Mouse (Mus musculus) forebrain, embryonic 15.5 days (tissue): ENCODE results near the gene Prkci. TPM values are rescaled to one million over a fixed set of nuclear protein-coding genes. Genes with fewer than 3 reads are reported as not detected.

Source experiments
- ATAC-seq: fragments of 200-750 bp; cut with Nextera tagmentation; replicated peaks from 2 replicates; pipeline ENCODE4 v1.8.0; 2017; ENCODE audit warnings: mild to moderate bottlenecking, moderate TSS enrichment, moderate library complexity
- H3K27ac ChIP-seq: fragments of 300-500 bp; sonication (generic); replicated peaks from 2 replicates; pipeline ENCODE4 v1.5.1; 2015; ENCODE audit warnings: mild to moderate bottlenecking, inconsistent platforms
- H3K27me3 ChIP-seq: fragments of 300-500 bp; sonication (generic); 2 replicates; pipeline ENCODE4 v1.6.1; 2015; ENCODE audit warnings: inconsistent platforms
- H3K36me3 ChIP-seq: fragments of 300-500 bp; sonication (generic); 2 replicates; pipeline ENCODE4 v1.6.1; 2015; ENCODE audit warnings: mild to moderate bottlenecking, inconsistent platforms
- H3K4me1 ChIP-seq: fragments of 300-500 bp; sonication (generic); 2 replicates; pipeline ENCODE4 v1.6.1; 2015; ENCODE audit warnings: inconsistent platforms
- H3K4me2 ChIP-seq: fragments of 300-500 bp; sonication (generic); replicated peaks from 2 replicates; pipeline ENCODE4 v1.6.1; 2015; ENCODE audit warnings: mild to moderate bottlenecking, inconsistent platforms
- H3K4me3 ChIP-seq: fragments of 300-500 bp; sonication (generic); 2 replicates; pipeline ENCODE4 v1.5.1; 2015; ENCODE audit warnings: mild to moderate bottlenecking, inconsistent platforms
- H3K9ac ChIP-seq: fragments of 300-500 bp; sonication (generic); replicated peaks from 2 replicates; pipeline ENCODE4 v1.6.1; 2015; ENCODE audit warnings: mild to moderate bottlenecking, inconsistent platforms
- H3K9me3 ChIP-seq: fragments of 300-500 bp; sonication (generic); 2 replicates; pipeline ENCODE4 v1.6.1; 2016; ENCODE audit warnings: inconsistent platforms
- WGBS: fragments of 180-500 bp; shearing (Covaris S2); methylation state at CpG from one replicate; pipeline ENCODE4 v1.1.7; 2015; ENCODE audit warnings: mixed read lengths; 5-methylcytosine and 5-hydroxymethylcytosine counted together
- polyA plus RNA-seq: library from polyadenylated mRNA; unstranded; fragments of >200 nt; fragmentation: Nextera tagmentation; extraction: Ambion mirVana; gene quantifications from 2 replicates; pipeline ENCODE4 v1.2.1, GENCODE M21; 2015

The Prkci gene
- polyA plus RNA-seq, 1 experiment from 2014 or later, result 25.7 TPM

GRCm38 (mm10) chr3:31056047-31056650 is 60.6 kb downstream of the Prkci start:
- H3K36me3 ChIP-seq, result no peaks in the 10 kb centered on the region
- peak; percentile 49 for ATAC-seq
- WGBS, result 33% methylated on average over 17 of the region's 17 CpGs
- no peaks in the 10 kb centered on the region for H3K27me3 ChIP-seq
- no peak overlapping the region for H3K9ac ChIP-seq
- H3K4me2 ChIP-seq, result peak overlapping the region; percentile 49
- H3K4me1 ChIP-seq, result peaks cover 9% of the 10 kb centered on the region
- H3K9me3 ChIP-seq, result no peaks in the 10 kb centered on the region
- H3K4me3 ChIP-seq, result peak overlapping the region; percentile 34
- no peak overlapping the region for H3K27ac ChIP-seq

GRCm38 (mm10) chr3:31056651-31057627 is 61.4 kb downstream of the Prkci start:
- 5% methylated on average over 30 of the region's 30 CpGs for WGBS
- H3K4me3 ChIP-seq, result peak overlapping the region; percentile 34
- H3K9ac ChIP-seq, result no peak overlapping the region; the same call in 1 of the 2 replicates
- H3K27ac ChIP-seq, result peak overlapping the region; percentile 37; the same call in 1 of the 2 replicates
- H3K27me3 ChIP-seq, result no peaks in the 10 kb centered on the region
- H3K4me1 ChIP-seq, result peaks cover 9% of the 10 kb centered on the region
- H3K9me3 ChIP-seq, result no peaks in the 10 kb centered on the region
- peak overlapping the region; percentile 49 for H3K4me2 ChIP-seq
- no peaks in the 10 kb centered on the region for H3K36me3 ChIP-seq
- ATAC-seq, result peak; percentile 90

DNA sequence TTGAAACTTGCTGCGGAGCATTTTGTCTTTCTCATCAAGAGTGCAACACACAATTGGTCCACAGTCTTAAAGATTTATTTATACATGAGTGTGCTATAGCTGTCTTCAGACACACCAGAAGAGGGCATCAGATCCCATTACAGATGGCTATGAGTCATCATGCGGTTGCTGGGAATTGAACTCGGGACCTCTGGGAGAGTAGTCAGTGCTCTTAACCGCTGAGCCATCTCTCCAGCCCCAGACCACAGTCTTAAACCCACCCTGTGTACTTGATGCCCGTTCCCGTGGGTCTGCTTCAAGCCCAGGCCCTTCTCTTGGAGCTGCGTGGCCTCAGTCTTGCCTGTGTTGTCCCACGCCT is 65.2 kb downstream of the Prkci start:
- ATAC-seq, result no peak
- Histone ChIP-seq H3K4me2 (no peak overlapping the region), H3K27me3 (no peaks in the 10 kb centered on the region), H3K27ac (no peak overlapping the region), H3K4me3 (no peak overlapping the region), H3K4me1 (peaks cover 9% of the 10 kb centered on the region), H3K9ac (no peak overlapping the region), H3K9me3 (no peaks in the 10 kb centered on the region), H3K36me3 (no peaks in the 10 kb centered on the region)
- WGBS, result 90% methylated on average over 8 of the region's 8 CpGs

GRCm38 (mm10) chr3:31061103-31061785 is 65.7 kb downstream of the Prkci start:
- Histone ChIP-seq H3K27ac (no peak overlapping the region), H3K27me3 (no peaks in the 10 kb centered on the region), H3K9ac (no peak overlapping the region), H3K4me2 (no peak overlapping the region), H3K9me3 (no peaks in the 10 kb centered on the region), H3K4me3 (no peak overlapping the region), H3K36me3 (no peaks in the 10 kb centered on the region), H3K4me1 (peaks cover 8% of the 10 kb centered on the region)
- no peak for ATAC-seq
- 77% methylated on average over 20 of the region's 20 CpGs for WGBS

GRCm38 (mm10) chr3:31061786-31062120 is 66.2 kb downstream of the Prkci start:
- ATAC-seq, result no peak
- H3K4me3 ChIP-seq, result no peak overlapping the region
- no peak overlapping the region for H3K4me2 ChIP-seq
- no peaks in the 10 kb centered on the region for H3K27me3 ChIP-seq
- no peaks in the 10 kb centered on the region for H3K9me3 ChIP-seq
- H3K4me1 ChIP-seq, result peaks cover 5% of the 10 kb centered on the region
- no peak overlapping the region for H3K9ac ChIP-seq
- 79% methylated on average over 4 of the region's 4 CpGs for WGBS
- H3K27ac ChIP-seq, result no peak overlapping the region
- no peaks in the 10 kb centered on the region for H3K36me3 ChIP-seq

DNA sequence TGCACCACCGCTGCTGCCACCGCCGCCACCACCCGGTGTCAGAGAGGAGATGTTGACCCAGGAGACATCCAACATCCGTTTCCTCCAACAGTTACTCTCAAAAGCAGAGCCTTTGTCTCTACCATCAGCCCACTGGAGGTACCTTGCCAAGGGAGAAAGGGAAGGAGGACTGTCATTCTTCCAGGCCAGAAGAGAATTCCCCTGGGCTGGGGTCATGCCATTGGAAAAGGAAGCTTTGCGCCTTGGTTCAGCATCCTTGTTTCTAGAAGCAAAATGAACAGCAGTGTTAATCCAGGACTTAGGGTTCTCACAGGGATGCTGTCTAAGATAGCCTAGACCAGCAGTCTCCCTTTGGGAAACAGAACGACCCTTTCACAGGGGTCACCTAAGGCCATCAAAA is 66.8 kb downstream of the Prkci start:
- Histone ChIP-seq H3K4me1 (no peaks in the 10 kb centered on the region), H3K27ac (no peak overlapping the region), H3K4me3 (no peak overlapping the region), H3K27me3 (no peaks in the 10 kb centered on the region), H3K4me2 (no peak overlapping the region), H3K9me3 (no peaks in the 10 kb centered on the region), H3K9ac (no peak overlapping the region), H3K36me3 (no peaks in the 10 kb centered on the region)
- WGBS, result 91% methylated on average over 7 of the region's 7 CpGs
- no peak for ATAC-seq

DNA sequence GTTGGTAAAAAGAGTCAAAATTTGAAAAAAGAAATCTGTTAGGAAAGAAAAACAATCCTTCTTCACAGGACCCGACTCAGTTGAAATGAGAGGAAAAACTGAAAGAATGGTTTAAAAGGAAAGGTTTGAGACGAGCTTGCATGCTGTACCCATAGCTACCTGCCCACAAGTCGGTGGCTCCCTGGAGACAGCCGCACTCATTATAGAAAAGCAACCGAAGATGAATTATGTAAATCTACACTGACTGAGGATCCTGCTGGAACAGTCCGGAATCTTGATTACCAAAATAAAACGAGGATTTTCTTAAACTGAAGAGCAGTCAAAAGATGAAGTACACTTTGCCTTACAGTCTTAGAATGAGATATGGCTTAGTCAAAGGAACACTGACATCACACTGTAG is 72.9 kb downstream of the Prkci start:
- WGBS, result 85% methylated on average over 7 of the region's 7 CpGs
- H3K36me3 ChIP-seq, result no peaks in the 10 kb centered on the region
- no peak overlapping the region for H3K9ac ChIP-seq
- no peaks in the 10 kb centered on the region for H3K27me3 ChIP-seq
- no peak overlapping the region for H3K27ac ChIP-seq
- H3K9me3 ChIP-seq, result no peaks in the 10 kb centered on the region
- no peak overlapping the region for H3K4me3 ChIP-seq
- ATAC-seq, result no peak
- no peak overlapping the region for H3K4me2 ChIP-seq
- no peaks in the 10 kb centered on the region for H3K4me1 ChIP-seq

DNA sequence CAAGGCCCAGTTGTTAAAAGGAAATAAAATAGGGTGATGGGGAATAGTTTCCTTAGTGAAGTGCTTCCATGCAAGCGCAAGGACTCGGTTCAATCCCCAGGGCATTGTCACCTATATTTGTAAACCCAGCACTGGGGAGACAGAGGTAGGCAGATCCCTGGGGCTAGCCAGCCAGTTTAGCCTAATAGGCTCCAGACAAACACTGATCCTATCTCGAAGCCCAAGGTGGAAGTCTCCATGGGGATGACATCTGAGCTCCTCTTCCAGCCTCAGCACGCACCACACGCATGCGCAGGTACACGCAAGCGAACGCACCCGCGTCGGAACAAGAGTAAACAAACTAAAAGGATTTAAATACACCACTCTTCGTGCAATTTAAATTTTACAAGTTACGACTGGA is 76.3 kb downstream of the Prkci start:
- H3K36me3 ChIP-seq, result no peaks in the 10 kb centered on the region
- H3K4me2 ChIP-seq, result no peak overlapping the region
- H3K4me1 ChIP-seq, result no peaks in the 10 kb centered on the region
- no peaks in the 10 kb centered on the region for H3K27me3 ChIP-seq
- H3K9ac ChIP-seq, result no peak overlapping the region
- ATAC-seq, result no peak
- no peak overlapping the region for H3K4me3 ChIP-seq
- 97% methylated on average over 14 of the region's 14 CpGs for WGBS
- H3K27ac ChIP-seq, result no peak overlapping the region
- no peaks in the 10 kb centered on the region for H3K9me3 ChIP-seq

DNA sequence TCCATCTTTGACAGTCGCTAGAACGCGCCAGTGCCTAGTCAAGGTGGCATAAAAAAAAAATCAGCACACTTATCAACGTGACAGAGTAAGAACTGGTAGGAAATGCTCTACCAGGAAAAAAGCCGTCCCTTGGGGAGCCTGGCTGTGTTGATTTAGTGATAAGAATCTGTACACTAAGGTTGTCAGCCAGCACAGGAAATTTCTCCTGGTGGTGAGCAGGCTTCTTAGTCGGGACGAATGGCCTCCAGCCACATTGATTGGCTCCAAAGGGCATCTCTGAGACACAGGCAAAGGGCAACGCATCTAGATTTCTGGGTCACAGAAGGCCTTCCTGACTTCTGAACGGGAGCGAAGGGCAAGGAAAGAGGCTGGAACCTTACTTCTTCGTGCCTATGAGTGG is 80.3 kb downstream of the Prkci start:
- Histone ChIP-seq H3K27ac (no peak overlapping the region), H3K27me3 (no peaks in the 10 kb centered on the region), H3K36me3 (no peaks in the 10 kb centered on the region), H3K4me1 (no peaks in the 10 kb centered on the region), H3K9me3 (no peaks in the 10 kb centered on the region), H3K9ac (no peak overlapping the region), H3K4me2 (no peak overlapping the region), H3K4me3 (no peak overlapping the region)
- ATAC-seq, result no peak
- WGBS, result 83% methylated on average over 11 of the region's 11 CpGs

DNA sequence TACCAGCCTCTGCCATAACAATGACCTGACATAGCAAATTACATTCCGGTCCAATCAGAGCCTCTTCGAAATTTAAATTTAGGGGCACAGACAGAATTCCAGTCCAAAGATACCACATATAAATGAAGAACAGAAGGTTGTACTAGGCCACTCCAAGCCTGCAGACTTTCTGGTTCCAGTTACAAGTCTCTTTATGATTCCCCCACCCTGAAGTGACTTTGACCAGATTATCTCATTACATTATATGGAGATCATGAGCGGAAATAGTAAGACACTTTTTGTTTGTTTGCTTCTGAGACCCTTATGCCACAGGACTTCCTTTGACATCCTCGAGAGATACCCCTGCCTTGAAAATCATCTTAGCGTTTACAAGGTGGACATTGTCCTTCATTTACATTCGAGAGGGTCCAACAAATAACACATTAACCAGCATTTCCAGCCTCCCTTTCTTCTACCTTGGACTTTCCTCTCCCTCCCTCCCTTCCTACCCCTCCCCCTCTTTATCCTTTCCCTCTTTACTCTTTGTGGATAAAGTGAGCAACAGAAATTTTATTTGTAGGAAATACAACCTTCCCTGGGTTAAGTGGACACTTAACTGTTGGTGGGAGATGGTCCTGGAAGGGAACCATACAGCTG is 81.6 kb downstream of the Prkci start:
- WGBS, result 89% methylated on average over 6 of the region's 6 CpGs
- Histone ChIP-seq H3K9ac (no peak overlapping the region), H3K4me1 (no peaks in the 10 kb centered on the region), H3K27me3 (no peaks in the 10 kb centered on the region), H3K27ac (no peak overlapping the region), H3K36me3 (no peaks in the 10 kb centered on the region), H3K9me3 (no peaks in the 10 kb centered on the region), H3K4me3 (no peak overlapping the region), H3K4me2 (no peak overlapping the region)
- no peak for ATAC-seq

- Histone ChIP-seq H3K4me3 (no peak overlapping the region), H3K36me3 (no peaks in the 10 kb centered on the region), H3K4me2 (no peak overlapping the region), H3K9me3 (no peaks in the 10 kb centered on the region), H3K27me3 (no peaks in the 10 kb centered on the region), H3K4me1 (peaks cover 9% of the 10 kb centered on the region), H3K9ac (no peak overlapping the region), H3K27ac (no peak overlapping the region)
- WGBS, result 78% methylated on average over 10 of the region's 10 CpGs
- ATAC-seq, result no peak
Observed at GRCm38 (mm10) chr3:31079450-31079849, 83.9 kb downstream of the Prkci start.
